Mouse (Mus musculus) heart, embryonic 14.5 days (tissue): Measurements from ENCODE around the gene E130114P18Rik. TPM values are rescaled to one million over a fixed set of nuclear protein-coding genes. Genes with fewer than 3 reads are reported as not detected.

ENCODE experiments used
- ATAC-seq: fragments of 200-750 bp; cut with Nextera tagmentation; 2 replicates; pipeline ENCODE4 v1.8.0; 2017; ENCODE audit warnings: low read depth, moderate TSS enrichment; ENCODE audit not compliant: insufficient number of reproducible peaks, insufficient read depth, low FRiP score
- H3K27ac ChIP-seq, 2 experiments: fragments of 200-500 bp in 1 of 2; fragments of 300-500 bp in 1 of 2; sonication (generic) in 1 of 2; replicated peaks in 1 of 2; 2 replicates each; pipeline ENCODE4 v1.5.1; 2012 to 2014; ENCODE audit warnings: low read depth in 2 of 2, low read length in 2 of 2, control low read depth in 1 of 2, mild to moderate bottlenecking in 1 of 2, mixed read lengths in 1 of 2; ENCODE audit not compliant: control insufficient read depth in 1 of 2, insufficient read depth in 1 of 2
- H3K27me3 ChIP-seq: fragments of 300-500 bp; sonication (generic); 2 replicates; pipeline ENCODE4 v1.6.1; 2014; ENCODE audit warnings: mild to moderate bottlenecking, low read length, control low read depth; ENCODE audit not compliant: control insufficient read depth, insufficient read depth
- H3K36me3 ChIP-seq: fragments of 300-500 bp; sonication (generic); 2 replicates; pipeline ENCODE4 v1.6.1; 2014; ENCODE audit warnings: mild to moderate bottlenecking, control low read depth, low read length, mixed read lengths; ENCODE audit not compliant: control insufficient read depth, insufficient read depth
- H3K4me1 ChIP-seq, 2 experiments: fragments of 200-500 bp in 1 of 2; fragments of 300-500 bp in 1 of 2; sonication (generic) in 1 of 2; 2 replicates each; pipeline ENCODE4 v1.6.1; 2012 to 2014; ENCODE audit warnings: low read length in 2 of 2, control low read depth in 1 of 2, mixed read lengths in 1 of 2; ENCODE audit not compliant: control insufficient read depth in 2 of 2, insufficient read depth in 2 of 2
- H3K4me2 ChIP-seq: fragments of 300-500 bp; sonication (generic); 2 replicates; pipeline ENCODE4 v1.6.1; 2014; ENCODE audit warnings: mild to moderate bottlenecking, low read length
- H3K4me3 ChIP-seq, 2 experiments: fragments of 200-500 bp in 1 of 2; fragments of 300-500 bp in 1 of 2; sonication (generic) in 1 of 2; 2 replicates each; pipeline ENCODE4 v1.5.1; 2012 to 2014; ENCODE audit warnings: low read length in 2 of 2, mild to moderate bottlenecking in 2 of 2, control low read depth in 1 of 2, low read depth in 1 of 2, moderate library complexity in 1 of 2; ENCODE audit not compliant: control insufficient read depth in 1 of 2, insufficient read depth in 1 of 2
- H3K9ac ChIP-seq: fragments of 300-500 bp; sonication (generic); 2 replicates; pipeline ENCODE4 v1.6.1; 2014; ENCODE audit warnings: mild to moderate bottlenecking, low read length
- H3K9me3 ChIP-seq: fragments of 300-500 bp; sonication (generic); 2 replicates; pipeline ENCODE4 v1.6.1; 2016; ENCODE audit warnings: low read length, control low read depth; ENCODE audit not compliant: control insufficient read depth
- WGBS: fragments of 180-500 bp; shearing (Covaris S2); extraction: QIAGEN DNeasy Blood & Tissue Kit; methylation state at CpG from one replicate; pipeline ENCODE4 v1.1.7; 2014; 5-methylcytosine and 5-hydroxymethylcytosine counted together
- polyA plus RNA-seq: library from polyadenylated mRNA; unstranded; fragments of >200 nt; fragmentation: Nextera tagmentation; extraction: Ambion mirVana; gene quantifications from 2 replicates; pipeline ENCODE4 v1.2.1, GENCODE M21; 2014

The E130114P18Rik gene
- polyA plus RNA-seq, 1 experiment from 2014 or later: 0.59 TPM

GRCm38 (mm10) chr4:97805255-97805654, 27.4 kb upstream of the E130114P18Rik start:
- Histone ChIP-seq H3K4me2 (no peak overlapping the region), H3K36me3 (peaks cover 26% of the 10 kb centered on the region), H3K9me3 (no peaks in the 10 kb centered on the region), H3K27me3 (no peaks in the 10 kb centered on the region), H3K4me1 (peaks cover 4 to 21% of the 10 kb centered on the region in 2 experiments), H3K27ac (peak overlapping the region in 1 of 2 experiments; percentile 30; a peak in 1 of 4 replicates), H3K4me3 (no peak overlapping the region), H3K9ac (no peak overlapping the region)
- 29% methylated on average over 2 of the region's 2 CpGs for WGBS
- ATAC-seq: no peak

- H3K27ac ChIP-seq: no peak overlapping the region
- H3K9me3 ChIP-seq: no peaks in the 10 kb centered on the region
- H3K4me2 ChIP-seq: no peak overlapping the region
- no peak overlapping the region for H3K4me3 ChIP-seq
- no peak overlapping the region for H3K9ac ChIP-seq
- H3K36me3 ChIP-seq: peaks cover 24% of the 10 kb centered on the region
- peaks cover 3 to 15% of the 10 kb centered on the region in 2 experiments for H3K4me1 ChIP-seq
- WGBS: 82% methylated on average over 5 of the region's 5 CpGs
- no peak for ATAC-seq
- H3K27me3 ChIP-seq: no peaks in the 10 kb centered on the region
Measured at GRCm38 (mm10) chr4:97804638-97805037, 26.8 kb upstream of the E130114P18Rik start.

- H3K27ac ChIP-seq: no peak overlapping the region
- no peak for ATAC-seq
- no peak overlapping the region for H3K4me2 ChIP-seq
- H3K4me1 ChIP-seq: peaks cover 0 to 8% of the 10 kb centered on the region in 2 experiments; a peak in 2 of 4 replicates
- H3K4me3 ChIP-seq: no peak overlapping the region
- no peaks in the 10 kb centered on the region for H3K27me3 ChIP-seq
- H3K36me3 ChIP-seq: peaks cover 27% of the 10 kb centered on the region
- WGBS: 78% methylated on average over 3 of the region's 3 CpGs
- no peak overlapping the region for H3K9ac ChIP-seq
- H3K9me3 ChIP-seq: no peaks in the 10 kb centered on the region
Measured at GRCm38 (mm10) chr4:97803791-97804190, 25.9 kb upstream of the E130114P18Rik start.

GRCm38 (mm10) chr4:97796505-97796904, 18.6 kb upstream of the E130114P18Rik start:
- no peak overlapping the region for H3K4me3 ChIP-seq
- H3K4me2 ChIP-seq: no peak overlapping the region
- H3K36me3 ChIP-seq: peaks cover 52% of the 10 kb centered on the region
- WGBS: 76% methylated on average over 10 of the region's 10 CpGs
- no peaks in the 10 kb centered on the region for H3K9me3 ChIP-seq
- no peak overlapping the region for H3K9ac ChIP-seq
- no peak for ATAC-seq
- H3K27me3 ChIP-seq: no peaks in the 10 kb centered on the region
- no peak overlapping the region for H3K27ac ChIP-seq
- peaks cover 4 to 8% of the 10 kb centered on the region in 2 experiments; a peak in 3 of 4 replicates for H3K4me1 ChIP-seq

GRCm38 (mm10) chr4:97795957-97796356, 18.1 kb upstream of the E130114P18Rik start:
- Histone ChIP-seq H3K9ac (no peak overlapping the region), H3K9me3 (no peaks in the 10 kb centered on the region), H3K36me3 (peaks cover 50% of the 10 kb centered on the region), H3K27me3 (no peaks in the 10 kb centered on the region), H3K4me2 (no peak overlapping the region), H3K27ac (no peak overlapping the region), H3K4me3 (no peak overlapping the region), H3K4me1 (peaks cover 4 to 8% of the 10 kb centered on the region in 2 experiments; a peak in 3 of 4 replicates)
- 83% methylated on average over 5 of the region's 5 CpGs for WGBS
- no peak for ATAC-seq

GRCm38 (mm10) chr4:97794865-97795264, 17.0 kb upstream of the E130114P18Rik start:
- Histone ChIP-seq H3K27ac (no peak overlapping the region), H3K4me1 (peaks cover 4 to 8% of the 10 kb centered on the region in 2 experiments; a peak in 3 of 4 replicates), H3K9me3 (no peaks in the 10 kb centered on the region), H3K27me3 (no peaks in the 10 kb centered on the region), H3K9ac (no peak overlapping the region), H3K4me3 (no peak overlapping the region), H3K36me3 (peaks cover 50% of the 10 kb centered on the region), H3K4me2 (no peak overlapping the region)
- ATAC-seq: no peak
- 78% methylated on average over 4 of the region's 4 CpGs for WGBS

GRCm38 (mm10) chr4:97793931-97794330, 16.1 kb upstream of the E130114P18Rik start:
- Histone ChIP-seq H3K9ac (no peak overlapping the region), H3K27ac (no peak overlapping the region), H3K9me3 (no peaks in the 10 kb centered on the region), H3K27me3 (no peaks in the 10 kb centered on the region), H3K36me3 (peaks cover 52% of the 10 kb centered on the region), H3K4me1 (peaks cover 4 to 10% of the 10 kb centered on the region in 2 experiments), H3K4me3 (no peak overlapping the region), H3K4me2 (no peak overlapping the region)
- 89% methylated on average over 10 of the region's 10 CpGs for WGBS
- no peak for ATAC-seq

GRCm38 (mm10) chr4:97788537-97788936, 10.7 kb upstream of the E130114P18Rik start:
- Histone ChIP-seq H3K4me2 (no peak overlapping the region), H3K4me3 (no peak overlapping the region), H3K36me3 (peaks cover 66% of the 10 kb centered on the region), H3K27ac (no peak overlapping the region), H3K27me3 (no peaks in the 10 kb centered on the region), H3K9ac (no peak overlapping the region), H3K4me1 (peaks cover 0 to 9% of the 10 kb centered on the region in 2 experiments; a peak in 3 of 4 replicates), H3K9me3 (no peaks in the 10 kb centered on the region)
- ATAC-seq: no peak
- 77% methylated on average over 4 of the region's 4 CpGs for WGBS
